Mouse (Mus musculus): ENCODE results near the gene Nup62. TPM values are rescaled to one million over a fixed set of nuclear protein-coding genes. Genes with fewer than 3 reads are reported as not detected.

The Nup62 gene
- polyA plus RNA-seq, 1 experiment from 2014 or later: 33.4 TPM

GRCm38 (mm10) chr7:44877833-44878232 lies 61.9 kb downstream of the Nup62 start:
- Histone ChIP-seq H3K9ac (ENCODE audit: low read length) (no peak overlapping the region), H3K4me3 (ENCODE audit: low read depth, low read length) (no peak overlapping the region), H3K9me3 (ENCODE audit: control insufficient read depth, low read length) (no peaks in the 10 kb centered on the region), H3K4me2 (replicated peaks; ENCODE audit: low read depth) (no peak overlapping the region), H3K36me3 (ENCODE audit: control insufficient read depth, insufficient read depth, low read length) (peaks cover 33% of the 10 kb centered on the region), H3K27ac (replicated peaks) (no peak overlapping the region), H3K27me3 (ENCODE audit: control insufficient read depth, insufficient read depth, low read length) (no peaks in the 10 kb centered on the region), H3K4me1 (replicated peaks; ENCODE audit: control insufficient read depth, insufficient read depth) (no peaks in the 10 kb centered on the region)
- DNase-seq (ENCODE audit: low spot score) (no peak), ATAC-seq (ENCODE audit: low FRiP score, low TSS enrichment) (no peak)
- 87% methylated on average over 14 of the region's 14 CpGs for WGBS
- TF ChIP-seq CTCF (IDR thresholded peaks at IDR 0.05; ENCODE audit: low read depth) (no peak), EP300 (optimal IDR thresholded peaks at IDR 0.05) (no peak)

MicroRNAs within 50 kb of the gene (microRNA counts, 519-probe panel; counts per million panel counts)
- not detected for microRNA mmu-miR-707

Small RNA genes lying within 50 kb of the gene (microRNA-seq; reads per million reads assigned to microRNA genes)
- not detected for gene Mir707

Other genes starting within 250 kb of the Nup62 start
- gene Napsa, start 243.7 kb upstream of the Nup62 start, polyA plus RNA-seq (2015; fragmentation: Nextera tagmentation; extraction: Ambion mirVana): 0.50 and 0.55 TPM in 2 replicates
- 0.06 and 0.10 TPM in 2 replicates for gene Kcnc3, start 225.4 kb upstream of the Nup62 start, polyA plus RNA-seq (2015; fragmentation: Nextera tagmentation; extraction: Ambion mirVana)
- 28.1 and 28.4 TPM in 2 replicates for gene Myh14, start 145.2 kb upstream of the Nup62 start, polyA plus RNA-seq (2015; fragmentation: Nextera tagmentation; extraction: Ambion mirVana)
- not detected in 2 replicates for gene Izumo2, start 107.3 kb upstream of the Nup62 start, polyA plus RNA-seq (2015; fragmentation: Nextera tagmentation; extraction: Ambion mirVana)
- gene Vrk3, start 67.7 kb upstream of the Nup62 start, polyA plus RNA-seq (2015; fragmentation: Nextera tagmentation; extraction: Ambion mirVana): 21.7 and 22.3 TPM in 2 replicates
- gene Zfp473, start 65.0 kb upstream of the Nup62 start, polyA plus RNA-seq (2015; fragmentation: Nextera tagmentation; extraction: Ambion mirVana): 0.30 and 0.42 TPM in 2 replicates
- 0.69 and 0.75 TPM in 2 replicates for gene Il4i1, start 299 bp downstream of the Nup62 start, polyA plus RNA-seq (2015; fragmentation: Nextera tagmentation; extraction: Ambion mirVana)
- gene Atf5, start 570 bp downstream of the Nup62 start, polyA plus RNA-seq (2015; fragmentation: Nextera tagmentation; extraction: Ambion mirVana): 7.3 and 7.7 TPM in 2 replicates
- 70.8 and 75.2 TPM in 2 replicates for gene Akt1s1, start 32.9 kb downstream of the Nup62 start, polyA plus RNA-seq (2015; fragmentation: Nextera tagmentation; extraction: Ambion mirVana)
- gene Tbc1d17, start 33.0 kb downstream of the Nup62 start, polyA plus RNA-seq (2015; fragmentation: Nextera tagmentation; extraction: Ambion mirVana): 45.4 and 48.0 TPM in 2 replicates
- 23.5 and 25.7 TPM in 2 replicates for gene Pnkp, start 41.1 kb downstream of the Nup62 start, polyA plus RNA-seq (2015; fragmentation: Nextera tagmentation; extraction: Ambion mirVana)
- gene Ptov1, start 53.7 kb downstream of the Nup62 start, polyA plus RNA-seq (2015; fragmentation: Nextera tagmentation; extraction: Ambion mirVana): 159 and 179 TPM in 2 replicates
- gene Med25, start 76.6 kb downstream of the Nup62 start, polyA plus RNA-seq (2015; fragmentation: Nextera tagmentation; extraction: Ambion mirVana): 64.4 and 75.3 TPM in 2 replicates
- 13.1 and 15.6 TPM in 2 replicates for gene Fuz, start 80.0 kb downstream of the Nup62 start, polyA plus RNA-seq (2015; fragmentation: Nextera tagmentation; extraction: Ambion mirVana)
- 29.3 and 33.9 TPM in 2 replicates for gene Ap2a1, start 113.4 kb downstream of the Nup62 start, polyA plus RNA-seq (2015; fragmentation: Nextera tagmentation; extraction: Ambion mirVana)
- gene Tsks, start 127.1 kb downstream of the Nup62 start, polyA plus RNA-seq (2015; fragmentation: Nextera tagmentation; extraction: Ambion mirVana): 0.08 TPM in 1 of 2 replicates, not detected in the other
- gene Cpt1c, start 158.8 kb downstream of the Nup62 start, polyA plus RNA-seq (2015; fragmentation: Nextera tagmentation; extraction: Ambion mirVana): 5.6 and 7.3 TPM in 2 replicates
- gene Prmt1, start 170.5 kb downstream of the Nup62 start, polyA plus RNA-seq (2015; fragmentation: Nextera tagmentation; extraction: Ambion mirVana): 181 and 185 TPM in 2 replicates
- 55.7 and 59.8 TPM in 2 replicates for gene Irf3, start 181.6 kb downstream of the Nup62 start, polyA plus RNA-seq (2015; fragmentation: Nextera tagmentation; extraction: Ambion mirVana)
- gene Bcl2l12, start 182.6 kb downstream of the Nup62 start, polyA plus RNA-seq (2015; fragmentation: Nextera tagmentation; extraction: Ambion mirVana): 23.0 and 23.4 TPM in 2 replicates
- 14.9 and 18.6 TPM in 2 replicates for gene Scaf1, start 200.3 kb downstream of the Nup62 start, polyA plus RNA-seq (2015; fragmentation: Nextera tagmentation; extraction: Ambion mirVana)
- gene Rras, start 201.9 kb downstream of the Nup62 start, polyA plus RNA-seq (2015; fragmentation: Nextera tagmentation; extraction: Ambion mirVana): 81.5 and 87.2 TPM in 2 replicates
- 3.4 and 3.8 TPM in 2 replicates for gene Prr12, start 236.8 kb downstream of the Nup62 start, polyA plus RNA-seq (2015; fragmentation: Nextera tagmentation; extraction: Ambion mirVana)
- 43.0 and 44.1 TPM in 2 replicates for gene Nosip, start 246.3 kb downstream of the Nup62 start, polyA plus RNA-seq (2015; fragmentation: Nextera tagmentation; extraction: Ambion mirVana)
- 33.6 and 37.4 TPM in 2 replicates for gene Prrg2, start 246.6 kb downstream of the Nup62 start, polyA plus RNA-seq (2015; fragmentation: Nextera tagmentation; extraction: Ambion mirVana)